Mouse (Mus musculus): Measurements from ENCODE around the gene Cacna1s.

The Cacna1s gene

DNA sequence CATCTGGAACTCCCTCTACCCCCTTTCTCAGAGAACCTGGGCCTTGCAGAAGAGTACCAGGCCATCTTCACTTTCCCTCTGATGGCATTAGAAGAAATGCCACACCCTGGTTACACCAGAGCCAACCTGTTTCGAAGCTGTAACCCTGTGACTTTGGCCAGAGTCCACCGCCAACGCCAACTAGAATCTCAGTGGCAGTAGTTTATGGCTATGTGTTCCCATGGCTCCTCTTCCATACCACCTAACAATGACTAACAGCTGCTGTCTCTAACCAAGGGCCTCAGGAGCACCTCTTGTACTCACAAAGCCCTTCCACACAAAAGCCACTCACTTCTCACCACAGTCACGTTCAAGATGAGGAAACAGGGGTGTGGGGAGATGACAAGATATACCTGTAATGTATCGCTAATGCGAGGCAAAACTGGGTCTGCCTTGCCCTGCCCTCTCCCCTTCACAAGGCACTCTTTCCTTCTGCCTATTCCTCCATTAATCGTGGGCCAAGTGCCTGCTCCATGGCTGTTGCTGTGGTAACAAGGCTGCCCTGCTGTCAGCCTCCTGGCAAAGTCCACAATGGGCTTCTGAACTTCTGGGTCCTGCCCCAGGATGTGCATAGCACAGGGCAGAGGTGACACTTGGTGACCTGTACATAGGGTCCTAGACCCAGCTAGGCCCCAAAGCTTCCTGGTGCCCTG lies 67.2 kb downstream of the Cacna1s start:
- no peak for DNase-seq

DNA sequence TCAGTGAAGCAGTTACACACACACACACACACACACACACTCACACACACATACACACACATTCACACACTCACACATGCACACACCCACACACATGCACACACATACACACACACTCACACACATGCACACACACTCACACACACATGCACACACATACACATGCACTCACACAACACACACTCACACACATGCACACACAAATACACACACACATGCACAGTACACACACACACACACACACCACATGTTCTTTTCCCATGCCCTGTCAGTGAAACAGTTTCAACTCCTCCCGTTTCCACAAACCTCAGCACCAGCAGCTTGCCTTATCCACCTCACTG lies 67.7 kb downstream of the Cacna1s start:
- DNase-seq = no peak

DNA sequence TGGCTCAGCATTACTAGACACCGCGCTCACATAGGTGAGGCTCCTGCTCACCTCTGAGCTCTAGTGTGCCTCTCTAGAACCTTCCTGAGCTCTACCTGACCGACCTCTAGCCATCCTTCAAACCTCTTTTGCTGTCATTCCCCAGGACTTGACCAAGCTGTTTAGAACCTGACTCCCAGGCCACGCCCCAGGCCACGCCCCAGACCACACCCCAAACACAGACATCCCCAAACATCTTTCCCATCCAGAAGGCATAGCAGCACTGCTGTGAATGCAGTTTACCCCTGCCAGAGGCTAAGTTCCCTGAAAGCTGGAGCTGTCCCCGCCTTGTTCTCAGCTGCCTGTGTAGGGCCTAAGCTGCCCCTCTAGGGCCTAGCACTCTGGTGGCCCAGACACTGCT lies 68.2 kb downstream of the Cacna1s start:
- no peak for DNase-seq

DNA sequence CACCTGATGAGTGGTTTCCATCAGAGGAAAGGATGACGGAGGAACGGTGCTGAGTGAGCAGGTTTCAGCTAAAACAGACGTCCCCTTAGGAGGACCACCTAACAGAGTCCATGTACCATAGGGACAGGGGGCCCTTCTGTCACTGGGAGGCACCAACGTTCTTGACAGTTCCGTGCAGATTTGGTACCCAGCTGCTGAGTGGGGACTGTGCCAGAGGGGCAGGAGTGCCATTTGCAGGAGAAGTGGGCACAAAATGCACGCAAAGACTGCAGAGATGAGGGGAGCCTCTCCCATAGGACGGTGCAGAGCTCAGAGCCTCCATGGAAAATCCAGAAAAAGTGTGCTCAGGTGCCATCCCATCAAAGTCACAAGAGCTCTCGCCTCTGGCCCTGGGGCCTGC lies 69.5 kb downstream of the Cacna1s start:
- DNase-seq = no peak

DNA sequence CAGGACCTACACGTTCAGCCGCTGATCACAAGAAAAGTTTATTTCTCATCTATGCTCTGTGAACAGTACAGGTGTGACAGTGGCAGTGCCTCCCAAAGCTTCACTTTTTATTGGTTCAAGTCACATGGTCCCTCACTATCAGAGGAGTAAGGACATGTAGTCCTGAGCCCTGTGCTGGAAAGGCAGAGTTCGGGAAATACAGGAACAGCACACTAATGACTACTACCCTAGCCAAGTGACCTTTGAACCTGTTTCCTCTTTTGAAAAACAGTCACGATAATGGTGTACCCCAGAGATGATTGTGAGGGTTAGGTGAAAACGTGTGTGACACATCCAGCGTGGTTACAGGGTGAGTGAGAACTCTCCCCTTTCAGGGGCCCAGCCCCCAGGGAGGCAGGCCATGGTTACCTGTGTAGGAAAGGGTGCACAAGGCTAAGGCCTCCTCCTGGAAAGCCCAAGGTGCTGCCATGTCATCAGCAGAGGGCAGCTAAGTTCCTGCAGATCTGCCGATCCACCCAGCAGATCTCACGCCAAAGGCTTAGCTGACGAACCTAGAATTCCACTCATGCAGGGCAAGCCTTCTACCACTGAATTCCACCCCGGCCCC lies 73.7 kb downstream of the Cacna1s start:
- no peak for DNase-seq

DNA sequence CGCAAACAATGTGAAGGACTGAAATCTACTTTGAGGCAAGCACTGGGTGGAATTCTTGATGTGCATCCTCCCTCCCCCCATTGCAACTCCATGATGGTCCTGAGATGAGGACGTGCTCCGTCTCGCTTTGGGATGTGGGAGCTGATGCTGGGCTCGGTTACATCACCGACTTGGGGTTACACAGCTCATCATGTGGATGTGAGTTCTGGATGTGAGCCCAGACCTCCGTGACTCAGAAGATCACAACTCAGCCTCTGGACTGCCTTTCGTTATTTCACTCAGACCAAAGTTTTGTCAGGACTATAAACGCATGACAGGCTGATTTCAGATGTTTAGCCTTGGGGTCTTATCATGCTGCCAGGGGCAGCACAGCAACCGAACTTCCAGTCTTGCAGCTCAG lies 74.3 kb downstream of the Cacna1s start:
- DNase-seq = no peak

DNA sequence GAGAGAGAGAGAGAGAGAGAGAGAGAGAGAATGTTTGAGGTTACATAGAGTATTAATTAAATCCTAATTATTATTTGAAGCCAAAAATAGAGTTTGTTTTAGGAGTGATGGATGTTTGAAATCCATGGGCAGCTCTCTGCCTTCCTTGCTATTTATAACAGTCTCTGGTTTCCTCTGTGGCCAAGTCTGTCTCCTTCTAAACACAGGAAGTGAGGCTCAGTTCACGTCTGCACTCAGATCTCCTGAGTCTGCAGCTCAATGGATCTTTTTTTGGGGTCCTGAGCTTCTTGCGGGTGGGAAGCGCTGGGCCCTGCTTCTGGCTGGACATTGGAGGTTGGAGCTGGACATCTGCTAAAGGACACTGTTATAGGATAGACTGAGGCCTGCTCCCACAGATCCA lies 75.3 kb downstream of the Cacna1s start:
- DNase-seq = no peak

DNA sequence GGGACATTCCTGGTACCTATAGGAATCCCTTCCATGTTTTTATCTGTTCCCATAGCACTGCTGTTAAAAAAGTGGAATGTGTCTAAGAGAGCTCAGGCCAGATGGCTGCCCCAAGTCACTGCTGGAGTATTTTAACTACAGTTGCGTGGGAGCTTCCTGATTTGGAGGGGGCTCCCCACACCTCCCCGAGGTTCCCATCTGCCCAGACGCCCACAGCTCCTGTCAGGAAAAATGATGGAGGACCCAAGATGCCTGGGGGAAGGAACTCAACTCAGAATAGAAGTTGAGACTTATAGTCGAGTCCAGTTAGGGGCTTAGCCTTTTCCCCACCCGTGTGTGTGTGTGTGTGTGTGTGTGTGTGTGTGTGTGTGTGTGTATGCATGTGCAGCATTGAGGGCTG lies 75.9 kb downstream of the Cacna1s start:
- DNase-seq = peak; percentile 80

DNA sequence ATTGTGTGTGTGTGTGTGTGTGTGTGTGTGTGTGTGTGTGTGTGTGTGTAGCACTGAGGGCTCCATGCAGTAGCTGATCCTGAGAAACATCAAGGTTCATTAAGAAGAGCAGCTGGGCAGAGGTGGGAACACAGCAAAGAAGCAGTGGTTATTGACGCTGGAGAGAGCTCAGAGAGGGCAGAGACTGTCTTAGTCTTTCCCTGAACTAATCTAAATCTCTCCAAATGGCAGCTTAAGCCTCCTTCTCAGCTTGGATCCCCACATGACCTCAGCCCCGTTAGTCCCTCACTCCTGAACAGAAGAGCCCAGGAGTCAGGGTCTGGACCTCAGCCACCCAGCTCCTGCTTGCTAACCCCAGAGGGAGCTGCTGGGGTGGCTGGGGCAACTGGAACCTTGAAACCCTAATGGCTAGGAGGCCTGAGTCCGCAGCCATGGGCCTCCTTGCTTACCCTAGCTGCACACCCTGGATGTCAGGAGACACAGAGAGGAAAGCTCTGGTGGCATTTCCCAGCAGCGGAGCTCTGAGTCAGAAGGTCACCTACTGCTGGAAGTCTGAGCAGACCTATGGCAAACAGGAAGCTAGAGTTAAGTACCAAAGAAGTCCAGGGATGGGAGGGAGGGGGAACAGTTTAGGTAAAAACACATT lies 76.5 kb downstream of the Cacna1s start:
- DNase-seq = no peak

DNA sequence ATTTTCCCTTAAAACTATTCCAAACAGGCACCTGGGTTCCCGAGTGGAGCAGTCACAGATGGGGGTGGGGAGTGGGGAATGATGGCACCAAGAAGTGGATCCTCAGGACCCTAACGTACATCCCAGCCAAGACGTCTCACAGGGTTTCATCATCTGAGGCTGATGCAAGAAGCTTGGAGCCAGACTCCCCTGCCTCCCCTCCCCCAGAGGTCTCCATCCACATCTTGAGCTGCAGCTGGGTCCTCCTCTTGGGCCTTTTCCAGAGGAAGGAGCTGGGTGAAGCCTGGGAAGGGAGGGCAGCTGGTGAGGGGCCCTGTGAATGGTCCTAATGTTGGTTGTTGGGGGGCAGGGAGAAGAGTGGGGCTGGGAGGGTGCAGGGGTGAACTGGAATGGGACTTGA lies 77.6 kb downstream of the Cacna1s start:
- no peak for DNase-seq

DNA sequence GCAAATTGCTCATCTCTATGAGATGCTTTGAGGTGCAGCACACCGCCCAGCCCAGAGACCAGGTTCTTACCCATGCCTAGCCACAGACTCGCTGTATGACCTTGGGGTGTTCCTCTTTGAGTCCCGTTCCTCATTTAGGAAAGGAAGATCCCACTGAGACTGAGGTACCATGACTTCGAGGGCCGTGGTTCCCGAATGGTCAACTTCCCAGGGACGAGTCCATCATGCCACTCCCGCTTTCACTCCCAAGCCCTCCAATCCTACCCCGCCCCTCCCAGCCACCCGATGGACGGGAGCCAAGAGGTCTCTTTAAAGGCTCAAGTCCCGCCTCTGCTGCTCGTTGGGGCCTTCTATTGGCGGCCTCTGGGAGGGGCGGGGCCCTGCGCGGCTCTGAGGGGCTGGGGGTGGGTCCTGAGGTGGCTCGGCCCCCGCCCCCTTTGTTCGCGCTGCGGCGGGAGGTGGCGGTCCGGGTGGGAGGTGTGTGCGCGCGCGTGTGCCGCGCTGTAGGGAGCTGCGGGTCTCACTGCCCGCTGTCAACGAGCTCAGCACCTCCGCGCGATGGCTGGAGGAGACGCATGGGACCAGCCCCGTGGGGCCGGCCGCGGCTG lies 78.5 kb downstream of the Cacna1s start, which contains the start of gene Kif21b:
Gene Kif21b (plus strand): TSS at position 439 of the 608 bp plus-strand sequence.
- DNase-seq = peak; percentile 93

DNA sequence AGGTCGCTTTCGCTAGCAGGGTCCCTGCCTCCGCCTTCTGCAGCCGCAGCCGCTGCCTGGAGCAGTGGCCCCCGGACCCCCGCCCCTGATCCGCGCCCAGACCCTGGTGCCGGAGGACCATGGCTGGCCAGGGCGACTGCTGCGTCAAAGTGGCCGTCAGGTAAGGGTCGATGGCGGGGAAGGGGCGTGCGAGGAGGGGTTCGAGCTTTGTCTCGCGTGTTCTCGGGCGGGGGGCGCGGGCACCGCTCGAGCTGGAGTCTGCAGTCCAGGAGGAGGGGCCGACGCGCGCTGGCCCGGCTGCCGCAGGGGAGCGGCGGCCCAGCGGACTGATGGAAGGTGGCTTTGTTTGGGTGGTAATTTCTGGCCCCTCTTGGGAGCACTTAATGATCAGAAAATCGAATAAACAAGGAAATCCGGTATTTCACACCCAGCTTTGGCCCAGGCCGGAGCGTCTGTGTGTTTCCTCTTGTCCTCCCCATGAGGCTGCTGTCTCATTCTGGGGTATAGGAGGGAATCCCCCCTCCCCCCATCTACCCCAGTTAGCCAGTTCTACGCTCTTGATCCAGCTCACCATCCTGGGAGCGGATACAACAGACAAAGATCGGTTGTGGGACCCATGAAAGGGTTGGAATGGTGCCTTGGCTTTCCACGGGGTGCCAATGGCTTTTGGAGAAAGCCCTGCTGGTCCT lies 79.2 kb downstream of the Cacna1s start:
- no peak for DNase-seq

DNA sequence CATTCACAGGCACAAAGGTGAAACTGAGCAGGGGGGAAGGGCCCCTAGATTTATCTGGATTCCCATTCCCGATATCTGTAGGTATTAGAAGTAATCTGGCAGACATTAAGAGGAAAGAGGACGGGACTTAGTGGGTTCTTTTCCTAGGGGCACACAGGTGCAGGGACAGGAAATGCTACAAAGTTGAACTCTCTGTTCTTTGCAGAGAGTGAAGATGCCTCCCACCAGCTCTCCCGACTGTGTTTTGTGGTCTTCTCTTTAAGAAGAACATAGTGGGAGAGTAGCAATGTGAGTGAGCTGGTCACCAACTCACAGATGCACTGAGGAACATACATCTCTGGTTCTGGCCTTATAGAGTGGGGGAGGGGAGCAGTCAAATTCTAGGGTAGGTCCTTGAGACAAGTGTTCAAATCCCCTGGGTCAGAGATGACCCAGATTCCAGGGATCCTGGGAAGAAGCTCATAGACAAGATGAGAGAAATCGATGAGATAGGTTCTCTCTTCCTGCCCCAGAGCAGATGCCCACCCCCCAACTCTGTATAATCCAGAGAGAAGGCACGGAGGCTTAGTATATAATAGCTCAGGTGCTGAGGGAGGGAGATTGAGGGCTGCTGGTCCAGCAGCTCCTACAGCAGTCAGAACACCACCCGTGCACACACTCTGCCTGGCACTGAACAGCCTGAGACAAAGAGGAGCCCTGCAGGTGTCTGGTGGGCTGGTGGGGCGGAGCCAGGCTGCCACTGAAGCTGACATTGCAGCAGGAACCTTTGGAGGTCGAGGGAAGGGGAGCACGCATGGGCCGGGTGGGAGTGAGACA lies 80.0 kb downstream of the Cacna1s start:
- DNase-seq = no peak

DNA sequence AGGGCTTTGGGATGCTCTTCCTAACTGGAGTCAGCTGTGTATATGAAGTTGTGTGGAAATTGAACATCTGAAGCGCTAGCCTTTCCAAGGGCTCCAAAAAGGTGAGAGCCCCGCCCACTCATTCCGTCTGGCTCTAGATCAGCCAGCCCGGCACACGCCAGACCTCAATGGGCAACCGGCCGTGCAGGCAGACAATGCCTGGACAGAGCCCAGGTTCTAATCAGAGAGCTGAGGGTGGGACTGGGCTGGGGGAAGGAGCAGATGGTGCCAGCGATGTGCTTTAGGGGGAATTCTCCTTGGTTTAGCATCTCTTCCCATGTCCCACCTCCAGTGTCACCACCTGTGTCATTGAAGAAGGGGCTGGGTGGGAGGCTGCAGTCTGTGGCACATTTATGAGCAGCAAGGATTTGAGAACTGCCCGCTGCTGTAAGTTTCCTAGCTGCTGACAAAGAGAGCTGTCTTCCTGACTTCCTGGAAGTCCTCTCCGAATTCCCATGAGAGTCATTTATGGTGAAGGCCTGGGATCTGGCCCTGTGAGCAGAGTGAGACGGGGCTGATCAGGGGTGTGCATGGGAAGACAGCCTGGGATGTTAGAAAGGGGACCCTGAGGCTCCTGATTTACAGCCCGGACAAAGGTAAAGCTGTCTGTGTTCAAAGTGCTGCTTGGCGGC lies 81.2 kb downstream of the Cacna1s start:
- DNase-seq = no peak

DNA sequence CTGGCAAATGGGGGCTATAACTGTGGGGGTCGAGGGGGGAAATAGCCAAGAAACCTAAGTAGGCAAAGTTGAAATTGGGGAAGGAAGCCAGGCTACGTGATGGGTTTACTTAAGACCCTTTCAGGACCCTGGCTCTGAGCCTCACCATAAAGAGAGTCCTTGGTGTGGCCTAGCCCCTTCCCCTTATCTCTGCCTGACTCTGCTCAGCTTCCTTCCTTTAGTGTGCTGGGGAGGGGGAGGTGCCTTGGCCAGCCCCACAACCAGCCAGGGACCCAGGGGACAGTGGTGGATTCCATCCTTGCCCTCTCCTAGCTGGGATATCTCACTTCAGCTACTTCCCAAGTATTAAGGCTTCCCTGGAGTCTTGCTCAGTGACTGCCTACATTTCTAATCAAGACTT lies 82.0 kb downstream of the Cacna1s start:
- DNase-seq = no peak

DNA sequence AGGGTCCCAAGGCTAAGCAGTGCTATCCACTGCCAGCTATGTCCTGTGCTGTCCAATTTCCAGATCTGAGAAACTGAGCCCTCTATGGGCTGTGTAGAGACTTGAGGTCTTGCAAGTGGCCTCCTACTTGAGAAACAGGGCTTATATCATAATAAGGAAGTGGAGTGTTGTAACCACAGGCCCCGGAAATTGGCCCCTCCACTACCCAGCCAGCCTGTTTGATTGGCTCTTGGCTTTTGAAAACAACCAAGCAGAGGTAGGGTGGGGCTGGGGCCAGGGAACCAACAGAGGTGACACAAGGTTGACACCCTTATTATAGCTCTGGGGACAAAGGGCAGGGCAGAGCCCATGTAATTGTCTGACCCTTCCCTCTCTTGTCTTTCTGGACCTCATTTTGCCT lies 82.5 kb downstream of the Cacna1s start:
- DNase-seq = no peak

DNA sequence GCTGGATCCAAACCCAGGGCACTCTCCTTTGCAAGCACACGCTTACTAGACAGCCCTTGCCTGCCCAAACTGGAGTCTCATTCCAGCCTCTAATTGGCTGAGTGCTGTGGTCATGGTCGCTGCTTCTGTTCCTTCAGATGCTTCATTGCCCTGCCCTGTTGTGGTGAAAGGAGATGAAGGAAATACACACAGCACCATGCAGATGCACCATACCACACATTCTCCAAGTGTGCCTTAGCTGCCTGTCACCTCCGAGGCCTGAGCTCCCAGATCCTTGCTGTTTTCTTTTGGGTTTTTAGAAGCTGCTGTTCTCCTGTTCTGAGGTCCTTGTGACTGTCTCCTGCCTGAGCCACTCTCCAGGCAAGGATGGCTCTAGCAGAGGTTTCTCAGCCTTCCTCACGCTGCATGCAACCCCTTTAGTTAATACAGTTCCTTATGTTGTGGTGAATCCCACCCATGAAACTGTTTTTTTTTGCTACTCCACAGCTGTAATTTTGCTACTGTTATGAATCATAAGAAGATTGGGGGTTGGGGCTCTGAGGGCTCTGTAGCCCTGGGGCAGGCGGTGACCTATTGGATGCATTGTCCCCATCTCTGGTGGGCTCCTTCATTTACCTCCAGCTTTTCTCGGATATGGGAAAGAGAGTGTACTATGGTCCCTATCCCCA lies 83.4 kb downstream of the Cacna1s start:
- no peak for DNase-seq

DNA sequence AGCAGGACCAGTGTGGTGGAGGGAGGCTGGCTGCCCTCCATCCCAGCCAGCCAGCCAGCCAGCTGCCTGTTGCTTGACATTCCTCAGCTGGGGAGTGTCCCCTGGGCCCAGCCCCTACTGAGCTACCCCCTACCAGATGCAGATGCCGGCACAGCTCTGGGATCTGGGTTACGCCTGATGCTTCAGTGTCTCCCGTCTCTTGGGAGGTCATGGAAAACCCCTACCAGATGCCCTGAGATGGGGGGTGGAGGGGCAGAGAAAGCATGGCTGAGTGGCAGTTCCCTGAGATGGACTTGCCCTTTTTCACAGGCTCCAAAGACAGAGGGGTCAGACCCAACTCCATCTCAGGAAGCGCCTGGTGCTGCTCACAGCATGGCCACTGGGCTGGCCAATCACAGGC lies 84.0 kb downstream of the Cacna1s start:
- DNase-seq = no peak

DNA sequence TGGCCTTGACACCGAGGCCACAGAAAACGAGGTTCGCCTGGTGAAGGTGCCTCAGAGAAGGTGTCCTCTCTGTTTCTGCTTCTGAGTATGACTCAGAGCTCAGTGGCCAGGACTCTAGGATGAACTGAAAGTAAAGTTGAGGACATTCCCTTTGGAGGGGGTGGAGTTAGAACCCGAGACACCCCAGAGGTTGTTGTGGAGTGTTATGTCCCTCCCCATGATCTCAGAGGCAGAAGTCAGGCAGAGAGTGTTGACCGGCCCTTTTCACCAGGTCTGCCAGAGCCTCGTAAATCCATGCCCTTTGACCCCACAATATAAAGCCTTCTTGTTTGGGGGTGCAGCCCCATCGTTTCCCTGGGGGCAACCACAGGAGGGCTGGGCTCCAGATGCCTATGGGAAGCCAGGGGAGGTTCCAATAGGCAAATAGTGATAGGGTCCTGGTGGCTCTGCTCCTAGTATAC lies 84.6 kb downstream of the Cacna1s start:
- no peak for DNase-seq

DNA sequence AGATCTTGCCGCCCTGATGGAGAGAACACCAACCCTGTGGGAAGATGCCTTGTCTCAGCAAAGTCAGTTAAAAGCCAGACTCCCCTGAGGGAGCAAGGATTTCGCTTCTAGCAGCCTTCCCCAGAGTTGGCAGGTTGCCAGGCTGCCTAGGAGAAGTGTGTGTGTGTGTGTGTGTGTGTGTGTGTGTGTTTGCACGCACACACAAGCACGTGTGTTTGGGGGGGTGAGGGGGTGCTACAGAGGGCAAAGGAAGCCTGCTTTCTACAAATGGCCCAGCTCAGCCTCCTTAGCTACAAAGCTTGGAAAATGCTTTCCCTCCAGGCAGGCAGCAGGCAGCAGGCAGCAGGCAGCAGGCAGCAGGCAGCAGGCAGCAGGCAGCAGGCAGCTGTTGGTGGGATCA lies 85.0 kb downstream of the Cacna1s start:
- no peak for DNase-seq

DNA sequence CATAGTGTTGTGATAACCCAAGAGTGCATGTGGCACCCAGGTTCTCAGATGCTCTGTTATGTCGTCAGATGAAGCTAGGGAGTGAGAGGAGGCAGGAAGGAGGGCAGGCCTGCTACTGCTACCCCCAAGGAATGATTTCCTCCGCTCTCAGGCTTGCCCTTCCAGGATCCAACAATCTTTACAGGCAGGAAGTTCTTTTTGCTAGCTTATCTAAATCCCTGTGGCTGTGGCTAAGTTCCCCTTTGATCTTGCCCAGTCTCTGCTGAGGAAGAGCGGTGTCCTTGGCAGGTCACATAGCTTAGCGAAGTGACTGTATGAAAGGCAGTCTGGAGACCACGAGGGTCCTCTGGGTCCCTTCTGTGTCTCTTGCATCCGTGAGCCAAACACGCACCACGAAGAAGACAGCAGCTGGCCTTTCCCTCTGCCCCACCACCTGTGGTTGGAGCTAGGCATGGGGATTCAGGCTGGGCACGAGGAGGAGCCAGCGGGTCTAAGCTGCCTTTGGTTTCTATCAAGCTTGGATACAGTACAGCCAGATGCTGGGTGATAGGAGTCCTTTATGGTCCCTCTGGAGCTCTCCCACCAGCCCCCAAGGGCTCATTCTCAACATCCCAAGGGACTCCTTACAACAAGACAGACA lies 85.8 kb downstream of the Cacna1s start:
- no peak for DNase-seq
